Mouse (Mus musculus): ENCODE results near the gene Higd2a.
A peak's percentile ranks its signal among the peaks of the same experiment; 100 is the strongest.

The Higd2a gene

DNA sequence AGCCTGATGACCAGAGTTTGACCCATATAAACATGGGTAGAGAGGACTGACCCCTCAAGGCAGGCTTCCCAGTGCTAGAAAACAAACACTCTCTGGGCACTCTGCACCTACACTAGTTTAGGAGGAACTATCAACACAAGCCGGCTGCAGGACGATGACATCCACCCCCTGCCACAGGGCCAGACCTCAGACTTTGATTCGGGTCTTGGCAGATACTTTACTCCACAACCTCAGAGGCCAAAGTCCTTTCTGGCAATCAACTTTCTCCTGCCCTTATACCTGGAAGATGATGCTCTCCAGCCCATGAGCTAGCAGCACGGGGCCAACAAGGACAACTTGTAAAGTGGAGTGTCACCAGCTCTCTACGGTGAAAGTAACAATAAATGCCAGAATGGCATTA, 7.1 kb upstream of the Higd2a start:
- DNase-seq, result no peak

DNA sequence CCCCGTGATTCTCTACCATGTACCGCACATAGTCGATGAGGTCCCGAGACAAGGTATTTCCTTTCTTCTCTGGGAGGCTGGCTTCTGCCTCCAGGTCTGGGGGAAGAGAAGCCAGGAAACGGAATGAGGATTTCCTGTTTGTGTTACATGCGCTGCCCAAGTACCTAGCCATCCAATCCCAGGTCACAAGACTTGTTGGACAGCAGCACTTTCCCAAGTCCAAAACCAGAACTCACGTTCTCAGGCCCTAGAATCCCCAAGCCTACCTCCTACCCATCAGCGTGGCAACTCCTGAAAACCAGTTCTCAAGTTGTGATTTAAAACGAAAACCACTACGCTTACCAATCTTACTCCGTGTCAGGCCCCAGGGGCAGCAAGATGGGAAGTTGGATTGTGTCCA, 4.2 kb upstream of the Higd2a start:
- DNase-seq, result no peak

DNA sequence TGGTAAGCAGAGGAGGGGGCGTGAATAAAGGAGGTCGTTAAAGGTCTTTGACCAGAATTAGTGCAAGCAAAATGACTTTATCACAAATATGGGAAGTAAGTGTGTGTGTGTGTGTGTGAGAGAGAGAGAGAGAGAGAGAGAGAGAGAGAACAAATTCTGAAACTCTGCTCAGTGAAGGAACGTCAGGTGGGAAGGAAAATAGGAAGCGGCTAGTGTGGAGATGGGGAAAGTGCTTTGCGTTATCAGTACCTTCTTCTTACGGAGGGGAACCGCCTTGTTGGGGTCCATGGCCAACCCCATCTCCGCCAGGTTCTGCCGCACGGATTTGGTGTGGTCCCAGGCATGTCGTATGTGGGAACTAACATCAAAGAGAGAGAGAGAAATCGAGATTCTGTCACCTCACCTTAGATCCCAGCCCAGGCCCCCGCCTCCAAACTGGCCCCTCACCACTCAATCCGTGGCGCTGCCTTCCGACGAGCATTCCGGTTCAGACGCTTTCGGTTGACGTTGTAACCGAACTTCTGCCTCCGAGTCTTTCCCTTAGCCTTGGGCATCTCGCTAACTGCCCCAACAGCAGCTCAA, 502 bp upstream of the Higd2a start:
- DNase-seq, result no peak

DNA sequence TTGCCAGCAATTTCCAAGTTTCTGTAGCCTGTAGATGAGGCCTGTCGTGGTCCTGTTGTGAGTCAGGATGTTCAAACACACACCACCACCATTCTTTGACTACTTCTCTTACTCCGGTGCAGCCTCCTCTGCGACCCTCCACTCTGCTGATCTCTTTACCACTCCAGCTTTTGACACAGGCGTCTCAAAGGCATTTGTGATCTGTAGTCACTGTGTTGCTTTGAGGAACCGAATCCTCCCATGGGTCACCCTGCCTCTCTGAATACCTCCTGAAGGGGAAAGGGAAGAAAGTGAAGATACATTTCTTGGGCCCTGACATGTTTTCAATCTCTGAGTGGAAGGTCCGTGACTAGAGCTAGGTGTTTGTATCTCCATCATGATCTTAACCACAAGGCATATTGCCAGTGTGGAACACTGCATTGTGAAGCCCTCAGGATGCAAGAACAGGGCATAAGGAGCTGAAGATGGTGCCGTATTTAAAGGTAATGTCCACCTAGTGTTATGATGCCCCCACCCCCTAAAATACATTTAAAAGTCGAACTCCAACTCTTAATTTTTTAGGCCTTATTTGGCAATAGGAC, 1.9 kb downstream of the Higd2a start:
- no peak for DNase-seq

DNA sequence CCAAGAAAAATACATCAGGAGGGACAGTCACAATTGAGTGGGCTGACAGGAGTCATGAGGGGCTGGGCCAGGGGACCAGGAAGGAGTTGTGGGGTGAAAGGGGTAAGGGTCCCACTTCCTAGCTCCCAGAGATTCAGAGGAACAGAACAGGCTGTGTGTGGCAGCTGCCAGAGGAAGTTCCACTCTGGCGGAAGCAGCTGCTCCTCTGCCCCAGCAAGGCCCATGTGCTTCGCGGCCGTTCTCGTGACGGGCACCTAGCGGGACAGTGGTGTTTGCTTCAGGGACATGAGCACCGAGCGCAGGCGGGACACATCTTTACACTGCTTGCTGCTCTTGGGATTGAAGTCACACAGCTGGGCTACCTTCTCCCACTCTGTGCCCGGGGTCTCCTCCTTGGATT, 3.6 kb downstream of the Higd2a start:
- DNase-seq, result no peak

DNA sequence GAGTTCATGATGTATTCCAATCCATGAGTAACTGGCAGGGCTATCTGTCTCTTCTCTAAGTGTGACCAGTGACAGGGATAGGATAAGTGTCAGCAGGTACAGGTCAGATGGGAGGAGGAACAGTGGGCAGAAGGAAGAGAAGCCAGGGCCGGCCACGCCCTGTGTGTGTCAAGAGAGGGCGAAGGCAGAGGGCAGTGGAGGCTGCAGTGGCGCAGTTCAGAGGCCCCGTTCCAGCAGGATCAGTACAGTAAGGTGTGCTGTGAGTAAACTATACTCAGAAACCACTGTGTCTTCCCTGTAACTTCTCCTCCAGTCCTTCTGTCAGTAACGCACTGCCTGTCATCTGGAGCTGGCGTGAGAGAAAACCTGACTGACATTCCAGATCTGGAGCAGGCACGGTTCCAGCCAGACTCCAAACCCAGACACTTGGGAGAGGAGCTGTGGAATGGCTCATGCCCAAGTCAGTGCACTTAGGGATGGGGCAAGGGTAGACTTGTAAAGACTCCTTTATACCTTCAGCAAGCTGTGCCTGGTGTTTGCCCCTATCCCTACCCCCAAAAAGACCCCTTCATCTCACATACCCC, 6.2 kb downstream of the Higd2a start:
- no peak for DNase-seq

DNA sequence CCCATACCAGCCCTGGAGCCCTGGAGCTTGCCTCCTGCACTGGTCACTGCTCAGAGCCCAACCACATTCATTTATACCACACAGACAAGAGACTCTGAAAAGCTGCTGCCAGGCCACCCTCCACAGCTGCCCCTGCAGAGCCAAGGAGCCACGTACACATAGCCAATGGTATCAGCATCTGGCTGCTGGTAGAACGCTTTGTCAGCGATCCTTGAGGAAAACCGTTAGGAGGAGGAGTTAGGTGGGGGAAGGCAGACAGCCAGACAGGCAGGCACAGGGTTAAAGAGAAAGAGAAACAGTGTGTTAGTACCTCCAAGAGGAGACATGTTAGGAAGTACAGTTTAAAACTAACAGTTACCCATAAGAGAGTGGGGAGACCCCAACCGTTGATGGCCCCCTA, 6.9 kb downstream of the Higd2a start:
- no peak for DNase-seq

DNA sequence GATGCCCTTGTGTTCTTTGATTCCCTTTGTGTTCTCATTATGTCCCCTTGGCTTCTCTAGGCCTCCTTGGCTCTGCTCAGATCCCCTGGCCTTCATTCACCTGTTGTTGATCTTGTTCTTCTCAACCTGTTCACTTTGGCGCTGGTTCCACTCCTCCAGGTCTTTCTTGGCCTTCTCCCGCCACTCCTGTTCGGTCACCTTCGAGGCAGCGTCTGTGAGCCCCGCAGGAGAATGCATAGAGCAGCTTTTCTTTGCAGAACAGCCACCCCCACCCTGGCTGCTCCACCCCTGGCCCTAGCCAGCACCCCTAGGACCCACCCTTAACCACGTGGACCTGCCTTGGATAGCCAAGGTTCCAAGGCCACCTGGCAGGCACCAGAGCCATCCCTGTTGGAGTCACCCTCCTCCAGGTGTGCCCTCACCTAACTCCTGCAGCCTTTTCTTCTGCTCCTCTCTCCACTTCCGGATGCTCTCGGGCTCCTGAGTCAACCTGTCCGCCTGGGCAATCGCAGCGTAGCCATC, 8.7 kb downstream of the Higd2a start:
- no peak for DNase-seq

DNA sequence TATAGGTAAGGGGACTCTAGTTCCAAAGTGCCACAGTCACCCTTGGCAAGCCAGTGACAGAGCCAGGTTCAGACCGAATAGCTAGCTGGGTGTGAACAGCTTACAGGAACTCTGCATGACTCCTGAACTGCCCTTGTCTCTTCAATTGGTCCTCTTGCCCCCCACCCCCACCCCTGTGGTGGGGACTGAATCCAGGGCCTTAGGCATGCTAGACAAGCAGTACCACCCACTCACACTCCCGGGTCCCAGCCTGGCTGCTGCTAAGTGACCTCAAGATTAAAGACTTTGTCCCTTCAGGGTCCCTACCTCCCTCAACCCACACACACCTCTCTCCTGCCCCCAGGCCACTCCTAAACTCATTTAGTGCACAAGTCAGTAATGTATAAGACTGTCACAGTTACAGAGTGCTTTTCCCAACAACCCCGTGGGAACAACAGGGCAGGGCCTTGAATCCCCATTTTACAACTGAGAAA, 12.7 kb downstream of the Higd2a start:
- no peak for DNase-seq

DNA sequence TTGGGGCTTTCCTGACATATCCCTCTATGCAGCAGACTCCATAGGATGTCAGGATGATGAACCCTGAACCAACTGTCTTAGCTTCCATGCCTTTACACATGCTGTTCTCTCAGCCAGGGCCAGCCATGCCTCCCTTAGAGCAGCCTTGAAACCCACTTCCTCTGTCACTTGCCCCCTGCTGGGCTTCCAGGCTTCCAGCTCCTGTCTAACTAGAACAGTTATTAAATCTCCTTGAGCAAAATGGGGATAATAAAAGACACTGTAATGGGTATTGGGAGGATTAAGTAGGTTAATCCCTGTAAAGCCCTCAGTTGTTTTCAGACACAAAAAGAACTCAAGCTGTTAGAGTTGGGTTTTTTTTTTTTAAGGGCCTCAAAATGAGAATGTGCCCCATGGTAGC, 13.5 kb downstream of the Higd2a start:
- no peak for DNase-seq

DNA sequence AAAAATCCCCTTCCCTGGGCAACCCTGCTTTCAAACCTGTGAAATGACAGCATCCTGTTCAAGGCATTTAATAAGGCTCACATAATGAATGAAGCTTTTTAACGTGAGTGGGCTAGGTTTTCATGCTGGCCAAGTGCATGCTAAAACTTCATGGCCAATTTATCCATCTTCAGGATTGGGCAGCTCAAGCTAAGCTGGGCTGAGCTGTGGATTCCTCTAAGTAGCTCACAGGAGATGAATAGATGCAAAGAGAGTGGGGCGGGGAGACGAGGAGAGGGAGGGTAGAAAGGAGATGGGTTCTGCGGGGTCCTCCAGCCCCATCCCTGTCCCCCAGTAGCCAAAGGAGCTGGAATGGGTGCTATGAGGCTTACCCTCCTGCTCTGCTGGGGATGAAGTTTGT, 14.2 kb downstream of the Higd2a start:
- DNase-seq, result no peak

DNA sequence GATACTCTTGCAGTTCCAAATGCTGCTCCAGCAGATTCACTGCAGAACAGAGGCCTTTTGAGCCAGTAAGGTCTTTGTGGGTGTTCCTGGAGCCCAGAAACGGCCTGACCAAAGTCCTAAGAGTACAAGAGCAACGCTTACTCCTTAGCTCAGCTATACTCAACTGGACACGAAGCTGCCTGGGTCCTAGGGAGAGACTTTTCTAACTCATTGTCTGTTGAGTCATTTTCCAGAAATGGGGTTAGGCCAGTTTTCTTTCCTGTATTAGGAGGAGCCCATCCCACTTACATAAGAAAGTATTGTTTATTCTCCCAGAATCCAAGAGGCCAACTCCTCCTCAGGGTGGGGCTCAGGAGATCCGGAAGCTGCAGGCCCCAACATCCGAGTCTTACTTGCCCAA, 15.4 kb downstream of the Higd2a start:
- DNase-seq, result no peak

DNA sequence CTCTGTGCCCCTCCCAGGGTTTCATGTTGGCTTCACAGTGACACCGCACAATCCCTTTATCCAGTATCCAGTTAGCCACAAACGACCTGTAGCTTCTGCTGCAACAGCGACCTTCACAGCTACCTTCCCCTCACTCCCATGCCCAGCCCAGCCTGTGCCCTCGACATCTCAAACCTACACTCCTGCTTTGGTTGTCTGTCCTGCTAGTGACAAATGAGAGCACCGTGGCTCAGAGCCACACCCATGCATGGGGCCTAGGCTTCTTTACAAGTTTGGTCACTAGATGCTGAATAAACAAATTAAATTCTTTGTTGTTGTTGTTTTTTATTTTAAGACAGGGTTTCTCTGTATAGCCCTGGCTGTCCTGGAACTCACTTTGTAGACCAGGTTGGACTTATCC, 17.2 kb downstream of the Higd2a start:
- DNase-seq, result no peak

DNA sequence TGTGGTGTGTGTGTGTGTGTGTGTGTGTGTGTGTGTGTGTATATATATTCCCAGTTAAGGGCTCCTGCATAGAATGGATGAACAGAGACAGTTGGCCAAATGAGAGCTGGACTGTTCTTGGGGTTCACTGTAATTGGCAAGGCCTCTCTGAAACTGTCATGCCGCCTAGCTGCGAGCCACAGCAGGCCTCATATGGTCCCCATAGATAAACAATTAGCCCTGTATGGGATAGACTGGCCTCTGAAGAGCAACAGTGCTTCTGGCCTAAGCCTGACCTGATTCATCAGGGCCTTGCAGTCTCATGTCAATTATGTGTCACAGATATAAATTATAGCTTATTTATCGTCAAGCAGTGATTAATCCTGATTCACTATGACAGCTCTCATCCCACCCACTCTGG, 18.0 kb downstream of the Higd2a start:
- no peak for DNase-seq

DNA sequence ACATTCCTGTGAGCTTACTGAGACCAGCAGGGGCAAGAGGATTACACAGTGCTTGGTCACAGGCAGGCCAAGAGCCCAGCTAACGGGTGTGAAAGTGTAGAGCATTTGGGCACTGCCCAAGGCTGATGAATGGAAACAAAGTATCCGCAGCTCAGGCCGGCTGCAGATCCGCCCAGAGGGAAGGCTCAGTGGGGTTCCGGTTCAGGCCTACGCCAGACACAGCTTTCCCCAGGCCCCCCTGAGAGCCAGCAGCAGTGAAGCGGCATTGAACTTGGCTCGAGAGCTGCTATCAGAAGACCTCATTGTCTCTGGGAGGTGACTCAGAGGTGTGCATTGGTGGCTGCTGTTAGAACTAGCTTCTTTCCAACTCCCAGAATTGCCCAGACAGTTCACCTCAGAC, 18.7 kb downstream of the Higd2a start:
- peak; percentile 56 for DNase-seq

DNA sequence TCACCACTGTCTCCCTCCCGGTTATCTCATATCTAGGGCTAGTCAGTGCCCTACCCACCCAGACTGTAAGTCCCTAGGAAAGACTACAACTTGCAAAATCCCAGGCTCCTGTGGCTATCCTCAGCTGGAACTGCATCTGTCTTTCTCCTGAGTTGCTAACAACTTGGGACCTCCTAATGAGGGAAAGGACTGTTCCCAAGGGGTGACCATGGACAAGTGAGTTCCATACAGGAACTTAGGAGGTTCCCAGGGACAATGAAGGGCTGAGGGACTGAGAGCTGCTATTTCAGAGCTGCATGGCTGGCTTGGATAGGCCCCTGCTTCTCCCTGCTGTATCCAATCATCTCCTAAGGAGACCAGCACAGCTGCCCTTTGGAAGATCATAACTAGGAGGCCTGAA, 19.3 kb downstream of the Higd2a start:
- DNase-seq, result no peak

DNA sequence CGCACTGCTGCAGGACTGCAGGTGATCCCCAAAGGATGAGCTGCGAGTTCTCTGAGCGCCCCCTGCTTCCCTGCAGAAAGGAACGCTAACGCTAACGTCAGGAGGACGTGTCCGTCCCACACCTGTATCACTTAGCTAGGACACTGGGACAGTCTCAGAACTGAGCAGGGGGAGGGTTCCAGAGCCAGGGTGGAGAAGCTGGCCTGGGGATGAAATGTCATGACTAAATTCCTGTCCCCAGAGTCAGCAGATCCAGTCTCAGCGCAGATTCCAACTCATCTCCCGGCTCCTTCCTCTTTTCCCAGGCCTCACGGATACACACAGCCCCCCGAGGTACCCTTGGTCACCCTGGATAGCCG, 20.6 kb downstream of the Higd2a start:
- no peak for DNase-seq

DNA sequence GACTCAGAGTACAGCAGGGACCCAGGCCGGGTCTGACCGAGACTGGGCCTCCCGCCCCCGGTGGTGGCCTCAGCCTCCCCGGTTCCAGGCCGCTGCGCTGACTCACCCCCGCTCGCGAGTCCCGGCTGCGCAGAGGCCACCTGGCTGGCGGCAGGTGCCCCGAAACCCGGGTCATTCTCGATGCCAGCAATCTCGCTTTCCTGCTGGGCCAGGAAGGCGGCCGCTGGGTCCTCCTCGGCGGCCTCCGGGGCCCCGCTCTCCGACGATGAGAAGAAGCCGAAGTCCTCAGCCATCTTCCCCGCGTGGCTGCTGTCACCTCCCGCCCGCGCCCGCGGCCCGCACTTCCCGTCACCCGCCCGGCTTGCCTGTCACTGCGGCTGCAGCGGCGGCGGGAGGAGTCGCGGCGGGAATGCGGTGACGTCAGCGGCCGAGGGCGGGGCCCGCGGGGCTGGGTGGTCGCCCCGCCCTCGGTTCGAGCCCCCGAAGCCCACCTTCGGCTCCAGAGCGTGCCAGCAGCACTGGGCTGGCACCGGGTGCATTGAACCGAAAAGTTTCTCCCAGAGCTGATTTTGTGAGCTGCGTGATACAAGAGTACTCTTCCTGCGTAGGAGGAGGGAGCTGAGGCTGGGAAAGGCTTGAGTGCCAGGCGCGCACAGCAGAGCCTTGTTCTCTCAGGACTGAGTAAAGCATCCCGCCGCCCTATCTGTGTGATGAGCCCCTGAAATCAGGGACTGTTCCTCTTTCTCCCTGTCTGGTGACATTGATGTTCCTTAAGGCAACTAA, 21.2 kb downstream of the Higd2a start, which contains the start of gene Cltb:
Gene Cltb, minus strand, starts transcription at position 373 of the 783 bp plus-strand sequence.
- DNase-seq, result peak; percentile 93

DNA sequence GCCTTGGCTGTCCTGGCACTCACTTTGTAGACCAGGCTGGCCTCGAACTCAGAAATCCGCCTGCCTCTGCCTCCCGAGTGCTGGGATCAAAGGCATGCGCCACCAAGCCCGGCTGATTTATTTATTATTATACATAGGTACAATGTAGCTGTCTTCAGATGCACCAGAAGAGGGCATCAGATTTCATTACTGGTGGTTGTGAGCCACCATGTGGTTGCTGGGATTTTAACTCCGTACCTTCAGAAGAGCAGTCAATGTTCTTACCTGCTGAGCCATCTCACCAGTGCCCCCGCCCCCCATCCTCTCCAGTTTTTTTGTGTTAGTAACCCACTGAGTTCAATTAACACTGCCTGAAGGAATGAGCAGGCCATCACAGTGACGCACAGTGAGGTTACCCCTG, 23.1 kb downstream of the Higd2a start:
- DNase-seq, result peak; percentile 16

DNA sequence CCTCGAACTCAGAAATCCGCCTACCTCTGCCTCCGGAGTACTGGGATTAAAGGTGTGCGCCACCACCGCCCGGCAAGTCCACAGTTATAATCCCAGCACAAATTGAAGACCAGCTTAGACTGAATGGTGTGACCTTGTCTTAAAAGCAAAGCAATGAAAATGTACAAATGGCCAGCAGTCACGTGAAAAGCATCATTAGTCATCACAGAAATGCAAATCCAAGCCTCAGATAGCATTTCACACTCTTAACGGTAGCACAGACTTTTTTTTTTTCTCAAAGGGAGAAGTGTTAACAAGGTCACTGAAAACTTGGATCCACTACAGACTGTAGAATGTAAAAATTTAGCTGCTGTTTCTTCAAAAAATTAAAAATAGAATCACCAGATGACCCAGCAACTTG, 26.3 kb downstream of the Higd2a start:
- DNase-seq, result no peak

DNA sequence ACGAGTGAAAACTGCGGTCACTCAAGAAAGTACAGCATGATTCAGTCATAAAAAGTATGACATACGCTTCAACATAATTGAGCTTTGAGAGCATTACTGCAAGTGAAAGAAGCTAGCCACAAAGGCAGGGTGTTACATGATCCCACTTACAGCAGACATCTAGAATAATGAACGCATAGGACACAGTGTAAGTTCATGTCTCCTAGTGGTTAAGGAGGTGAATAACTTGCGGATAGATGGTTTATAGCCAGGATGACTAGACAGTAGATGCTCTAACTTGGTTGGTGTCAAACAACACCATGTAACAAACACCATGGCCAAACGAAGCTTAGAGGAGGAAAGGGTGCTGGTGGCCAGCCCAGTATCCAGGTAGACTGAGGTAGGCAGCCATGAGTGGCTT, 27.0 kb downstream of the Higd2a start:
- DNase-seq, result no peak

DNA sequence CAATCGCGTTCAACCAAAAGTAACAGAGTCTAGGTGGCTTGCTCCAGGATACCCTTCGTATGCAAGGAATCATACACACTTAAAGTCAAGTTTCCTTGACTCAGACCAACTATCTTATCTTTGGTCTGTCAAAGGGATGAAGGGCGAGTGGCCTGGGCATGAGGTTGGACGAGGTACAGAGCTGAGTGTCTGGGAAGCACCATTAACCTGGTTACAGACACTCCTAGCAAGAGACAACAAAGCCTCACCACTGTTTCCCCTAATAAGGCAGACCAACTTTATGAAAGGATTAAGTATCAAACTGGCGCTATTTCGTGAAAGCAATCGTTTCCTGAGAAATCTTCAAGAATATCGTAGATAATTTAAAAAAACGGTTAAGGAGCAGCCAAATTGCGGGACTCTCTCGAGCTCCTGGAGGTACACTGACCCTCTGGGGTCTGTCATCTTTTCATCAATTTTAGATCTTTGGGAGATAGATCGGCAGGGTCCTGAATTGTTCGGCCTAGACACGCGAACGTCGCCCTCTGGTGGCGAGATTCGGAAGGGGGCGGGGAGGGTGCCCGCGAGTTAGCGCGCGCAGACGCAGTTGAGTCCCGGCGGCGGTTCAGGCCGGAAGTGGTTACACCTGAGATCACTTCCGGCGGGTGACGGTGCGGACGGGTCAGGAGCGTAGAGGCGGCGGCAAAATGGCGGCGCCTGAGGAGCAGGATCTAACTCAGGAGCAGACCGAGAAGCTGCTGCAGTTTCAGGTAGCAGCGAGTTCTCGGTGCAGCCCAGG, 31.3 kb downstream of the Higd2a start, which contains the start of gene Faf2:
Gene Faf2, plus strand, starts transcription at position 630 of the 778 bp plus-strand sequence.
- peak; percentile 98 for DNase-seq

DNA sequence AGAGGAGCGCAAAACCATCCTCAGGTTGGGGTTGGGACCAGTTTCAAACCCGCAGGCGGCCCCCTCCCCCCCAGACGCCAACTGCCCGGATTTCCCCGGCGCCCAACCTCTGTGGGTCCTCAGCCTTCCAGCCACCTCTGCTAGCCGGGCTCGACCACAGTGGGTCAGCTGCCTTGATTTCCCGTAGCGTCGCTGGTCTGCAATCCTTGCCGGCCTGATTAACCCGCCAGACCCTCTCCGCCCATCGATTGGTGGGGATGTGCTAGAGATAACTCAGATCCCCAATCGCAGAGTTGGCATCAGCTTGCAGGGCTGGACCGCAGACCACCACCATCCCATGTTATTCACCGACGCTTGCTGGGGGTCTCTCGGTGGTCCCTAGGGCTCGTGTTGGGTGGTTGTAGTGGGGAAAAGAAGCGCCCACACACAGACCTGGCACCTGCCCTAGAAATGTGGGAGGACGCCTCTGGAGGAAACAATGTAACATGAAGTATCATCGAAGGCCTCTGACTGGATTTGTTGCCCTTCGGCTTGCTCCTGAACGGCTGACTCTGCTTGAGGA, 32.0 kb downstream of the Higd2a start:
- DNase-seq, result no peak
